Mouse (Mus musculus): Measurements from ENCODE around the gene Orai3.

Gene Orai3

GRCm38 (mm10) chr7:127824176-127824871 is 54.7 kb downstream of the Orai3 start, which contains the start of the genes Stx4a and Stx1b:
Gene Stx4a (plus strand): TSS chr7:127824294.
Gene Stx1b (minus strand): TSS chr7:127824549.
- DNase-seq (ENCODE audit: low read depth, low spot score), result peak; percentile 34

All from ES-CJ7 (cell line).